Mouse (Mus musculus) right cerebral cortex, adult 18-20 months (tissue): ENCODE measurements at regions not wholly inside any gene's neighbourhood (a gene's known extent, or its start where the extent isn't known, plus 50 kb on each side); places are given as distances from the start of the nearest gene placed in this dataset.
A peak's percentile ranks its signal among the peaks of the same experiment; 100 is the strongest.
"Not testable (repeated sequence)": the region's sequence is repeated elsewhere in the genome, so short reads cannot be mapped to it uniquely, and the experiment has no call there.

Experiments
- DNase-seq: peaks from one replicate; pipeline ENCODE4 v3.0.0; 2022; ENCODE audit warnings: mixed read lengths

GRCm38 (mm10) chr6:140816359-140816758 is 87.3 kb downstream of the Gm11077 start:
- DNase-seq: no peak

DNA sequence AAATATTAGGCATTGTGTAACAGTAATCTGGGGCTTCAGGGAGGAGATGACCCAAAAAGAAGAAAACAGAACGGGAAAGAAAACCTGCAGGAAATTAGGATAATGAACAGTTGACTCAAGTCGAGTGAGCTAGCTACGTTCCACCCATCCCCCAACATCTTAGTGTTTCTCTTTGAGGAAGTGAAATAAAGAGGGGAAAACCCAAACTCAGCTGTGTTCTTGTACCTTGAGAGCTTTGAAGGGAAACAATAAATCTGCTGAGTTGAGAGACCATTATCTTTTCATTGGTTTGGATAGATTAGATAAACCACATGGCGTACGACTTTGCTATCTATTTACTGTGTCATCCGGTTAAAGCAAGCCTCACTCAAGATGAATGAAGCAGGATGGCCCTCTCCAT is 87.7 kb downstream of the Gm11077 start:
- DNase-seq: no peak

- DNase-seq: no peak
These were observed 90.4 kb downstream of the Gm11077 start for GRCm38 (mm10) chr6:140819451-140819878.

DNA sequence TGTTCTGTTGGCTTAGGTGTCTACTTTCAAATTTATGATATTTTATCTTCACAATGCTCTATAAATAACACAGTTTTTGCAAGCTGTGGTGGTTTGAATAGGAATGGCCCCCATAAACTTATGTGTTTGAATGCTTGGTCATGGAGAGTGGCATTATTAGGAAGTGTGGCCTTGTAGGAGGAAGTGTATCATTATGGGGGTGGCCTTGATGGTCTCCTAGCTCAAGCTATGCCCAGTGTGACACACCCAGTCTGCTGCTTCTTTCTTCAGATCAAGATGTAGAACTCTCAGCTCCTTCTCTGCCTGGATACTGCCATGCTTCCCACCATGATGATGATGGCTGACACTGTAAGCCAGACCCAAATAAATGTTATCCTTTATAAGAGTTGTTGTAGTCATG is 97.4 kb downstream of the Gm11077 start:
- no peak for DNase-seq

DNA sequence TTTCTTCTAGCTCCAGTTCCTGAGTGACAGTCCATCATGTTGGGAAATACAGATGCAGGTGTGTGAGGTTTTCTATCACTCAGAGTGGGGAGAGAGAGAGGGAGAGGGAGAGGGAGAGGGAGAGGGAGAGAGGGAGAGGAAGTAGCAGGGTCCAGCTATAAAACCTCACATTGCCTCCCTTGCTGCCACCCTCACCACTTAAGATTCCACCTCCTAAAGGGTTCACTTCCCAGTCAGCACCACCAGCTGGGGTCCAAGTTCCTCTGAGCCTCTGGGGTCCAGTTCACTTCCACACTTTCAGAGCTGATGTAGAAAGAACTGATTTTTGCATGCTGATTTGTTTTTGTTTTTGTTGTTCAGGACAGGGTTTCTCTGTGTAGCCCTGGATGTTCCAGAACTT is 98.6 kb downstream of the Gm11077 start:
- no peak for DNase-seq

- no peak for DNase-seq
These were observed 114.4 kb downstream of the Gm11077 start for GRCm38 (mm10) chr6:140843292-140843991.

DNA sequence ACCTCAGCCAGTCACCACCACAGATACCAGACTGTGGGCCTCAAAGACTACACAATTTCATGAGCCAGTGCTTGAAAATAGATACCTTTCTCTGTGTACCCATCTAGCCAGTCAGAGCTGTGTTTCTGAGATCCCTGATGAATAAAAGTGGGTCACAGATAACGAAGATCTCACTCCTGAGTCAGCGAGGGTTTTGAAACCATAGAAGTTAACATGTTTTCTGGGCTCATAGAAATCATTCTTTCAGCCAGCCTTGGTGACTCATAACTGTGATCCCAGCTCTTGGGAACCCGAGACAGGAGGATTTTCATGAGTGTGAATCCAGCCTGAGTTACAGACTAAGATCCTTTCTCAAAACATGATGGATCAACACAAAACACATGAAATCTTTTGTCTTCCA is 118.1 kb downstream of the Gm11077 start:
- DNase-seq: peak; percentile 15

DNA sequence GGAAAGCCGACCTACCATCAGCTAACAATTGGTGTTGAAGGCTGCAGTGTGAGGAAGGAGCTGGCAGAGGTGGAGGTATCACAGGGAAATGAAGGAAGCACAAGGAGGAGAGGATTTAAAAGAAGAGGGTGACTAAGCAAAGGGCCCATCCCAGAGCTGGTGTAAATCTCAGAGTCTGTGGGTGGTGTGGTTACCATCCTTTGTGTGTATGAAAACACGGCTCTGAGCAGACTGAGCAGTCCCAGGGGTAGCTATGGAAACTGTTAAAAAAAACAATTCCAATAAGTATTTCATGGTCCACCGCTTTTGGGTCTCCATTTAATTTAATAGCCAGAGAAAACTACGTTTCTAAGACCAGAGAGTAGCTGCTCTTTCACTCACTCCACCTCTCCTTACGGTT is 123.3 kb downstream of the Gm11077 start:
- peak; percentile 26 for DNase-seq

- peak; percentile 40 for DNase-seq
These were observed 124.4 kb downstream of the Gm11077 start for GRCm38 (mm10) chr6:140853508-140853907.

- no peak for DNase-seq
These were observed 125.6 kb downstream of the Gm11077 start for GRCm38 (mm10) chr6:140854691-140855090.

- DNase-seq: no peak
These were observed 127.5 kb downstream of the Gm11077 start for GRCm38 (mm10) chr6:140856468-140857117.

- peak; percentile 80 for DNase-seq
These were observed 128.1 kb downstream of the Gm11077 start for GRCm38 (mm10) chr6:140857118-140857746.

- DNase-seq: not testable (repeated sequence)
These were observed 140.4 kb downstream of the Gm11077 start for GRCm38 (mm10) chr6:140869523-140869922.

GRCm38 (mm10) chr6:140874831-140875230 is 145.7 kb downstream of the Gm11077 start:
- no peak for DNase-seq

- peak; percentile 15 for DNase-seq
These were observed 154.6 kb downstream of the Gm11077 start for GRCm38 (mm10) chr6:140883651-140884050.

DNA sequence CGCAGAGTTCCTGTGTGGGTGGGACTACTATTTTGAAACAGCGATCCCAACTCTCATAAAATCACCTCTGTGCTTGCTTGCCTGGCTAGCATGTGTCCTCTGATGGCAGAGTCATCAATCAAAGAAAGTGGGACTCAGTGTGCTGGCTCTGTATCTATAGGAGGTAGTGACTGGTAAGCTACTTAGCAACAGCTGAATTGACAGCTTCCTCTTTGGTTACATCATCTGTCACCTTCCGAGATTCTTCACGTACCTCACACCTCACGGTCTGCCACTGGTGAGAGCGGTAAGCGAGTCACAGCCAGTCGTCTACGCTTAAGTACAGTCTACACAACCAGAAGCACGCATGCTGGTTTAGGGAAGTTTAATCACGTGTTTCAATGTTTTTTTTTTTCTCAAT is 159.5 kb downstream of the Gm11077 start:
- no peak for DNase-seq

GRCm38 (mm10) chr6:140890060-140890459 is 161.0 kb downstream of the Gm11077 start:
- no peak for DNase-seq

DNA sequence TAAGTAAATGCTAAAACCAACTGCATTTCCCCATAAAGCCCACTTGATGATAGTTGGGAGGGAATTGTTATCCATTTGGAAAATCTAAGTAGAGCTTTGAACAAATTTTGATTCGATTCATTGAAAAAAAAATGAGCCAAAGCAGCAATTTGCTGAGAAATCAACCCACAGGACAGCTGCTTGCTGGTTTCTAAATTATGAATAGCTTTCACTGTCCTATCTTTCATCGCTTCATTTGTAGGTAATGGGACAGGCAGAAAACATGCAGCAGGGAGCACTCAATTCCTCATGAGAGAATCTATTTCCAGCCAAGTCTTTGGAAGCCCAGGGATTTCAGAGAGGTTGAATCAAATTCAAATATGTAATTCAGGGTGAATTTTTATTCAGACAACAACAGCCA is 161.5 kb downstream of the Gm11077 start:
- no peak for DNase-seq

DNA sequence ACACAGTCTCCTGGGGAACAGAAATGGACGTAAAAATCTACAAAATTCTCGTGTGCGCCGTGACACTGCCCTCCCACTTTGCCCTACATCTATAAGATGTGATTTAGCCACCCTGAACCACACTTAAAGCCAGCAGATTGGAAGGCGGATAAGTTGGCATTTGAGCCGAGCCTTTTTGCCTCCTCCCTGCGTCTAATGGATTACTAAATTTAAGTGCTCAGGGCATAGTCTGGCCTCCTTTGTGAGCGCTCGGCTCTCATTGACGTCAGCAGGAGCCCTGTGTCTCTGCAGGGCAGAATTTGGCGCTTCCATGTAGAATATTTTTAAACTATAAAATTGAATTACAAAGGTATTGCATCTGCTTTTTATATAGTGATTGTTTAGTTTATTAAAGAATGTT is 165.4 kb downstream of the Gm11077 start:
- DNase-seq: no peak

- DNase-seq: no peak
These were observed 166.4 kb downstream of the Gm11077 start for GRCm38 (mm10) chr6:140895441-140895840.

DNA sequence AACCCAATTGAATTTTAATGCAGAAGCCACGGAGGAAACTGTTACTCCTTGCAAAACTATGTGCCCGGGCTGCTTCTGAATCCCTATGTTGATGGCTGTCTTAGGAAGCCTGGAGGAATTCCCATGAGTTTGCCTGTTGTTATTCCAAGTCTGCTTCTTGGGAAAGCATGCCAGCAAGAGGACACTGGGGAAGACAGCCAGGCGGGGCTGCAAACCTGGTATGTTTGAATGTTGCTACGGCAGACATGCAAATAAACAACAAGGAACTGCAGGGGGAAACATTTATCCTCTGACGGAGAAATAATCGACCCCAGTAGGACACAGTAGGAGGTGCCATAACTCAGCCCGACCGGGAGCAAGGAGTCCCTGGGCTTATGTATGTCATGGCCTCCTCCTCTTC is 168.0 kb downstream of the Gm11077 start:
- DNase-seq: no peak

DNA sequence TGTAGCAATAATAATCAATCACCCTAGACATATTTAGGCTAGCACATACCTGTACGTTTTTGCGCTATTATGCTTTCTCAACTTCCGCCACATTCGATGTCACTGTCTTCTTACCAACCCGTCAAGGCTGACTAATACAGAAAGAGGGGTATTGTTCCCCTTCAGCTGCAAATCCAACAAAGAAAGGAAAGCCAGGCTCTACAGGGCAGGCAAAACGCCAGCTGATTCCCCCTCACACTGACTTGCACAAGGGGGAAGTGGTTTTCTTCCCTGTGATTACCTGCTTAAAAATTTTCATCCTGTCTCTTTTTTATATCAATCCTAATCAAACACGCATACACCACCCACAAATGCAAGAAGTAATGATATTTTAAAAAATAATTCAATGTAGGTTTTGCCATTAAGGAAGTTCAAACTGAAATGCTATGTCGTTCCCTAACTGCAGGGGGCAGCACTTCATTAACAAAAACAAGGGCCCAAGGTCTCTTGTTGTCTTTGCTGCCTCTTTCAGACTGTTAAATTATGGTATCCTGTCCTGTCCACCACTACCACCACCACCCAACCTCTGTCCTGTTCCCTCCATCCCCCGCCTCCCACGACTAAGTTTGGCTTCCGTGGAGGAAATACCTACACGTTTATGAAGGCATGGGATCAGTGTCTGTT is 195.4 kb downstream of the Gm11077 start:
- peak; percentile 41 for DNase-seq

- no peak for DNase-seq
These were observed 198.5 kb downstream of the Gm11077 start for GRCm38 (mm10) chr6:140927616-140928015.

- no peak for DNase-seq
These were observed 205.2 kb downstream of the Gm11077 start for GRCm38 (mm10) chr6:140934286-140934685.
